Mouse (Mus musculus) embryonic facial prominence, embryonic 10.5 days (tissue): ENCODE measurements around the gene Asb4. TPM values are rescaled to one million over a fixed set of nuclear protein-coding genes. Genes with fewer than 3 reads are reported as not detected.

ENCODE experiments used
- DNase-seq: peaks from one replicate; pipeline ENCODE4 v3.0.0-alpha.2; 2017; ENCODE audit warnings: low spot score
- H3K27ac ChIP-seq: fragments of 300-500 bp; sonication (generic); replicated peaks from 2 replicates; pipeline ENCODE4 v1.5.1; 2016; ENCODE audit warnings: mild to moderate bottlenecking
- H3K27me3 ChIP-seq: fragments of 300-500 bp; sonication (generic); replicated peaks from 2 replicates; pipeline ENCODE4 v1.6.1; 2016; ENCODE audit warnings: low read depth, mild to moderate bottlenecking; ENCODE audit not compliant: poor library complexity, severe bottlenecking
- H3K36me3 ChIP-seq: fragments of 300-500 bp; sonication (generic); replicated peaks from 2 replicates; pipeline ENCODE4 v1.6.1; 2016; ENCODE audit warnings: mild to moderate bottlenecking, moderate library complexity
- H3K4me1 ChIP-seq: fragments of 300-500 bp; sonication (generic); 2 replicates; pipeline ENCODE4 v1.6.1; 2016
- H3K4me3 ChIP-seq: fragments of 300-500 bp; sonication (generic); 2 replicates; pipeline ENCODE4 v1.5.1; 2016; ENCODE audit warnings: mild to moderate bottlenecking, moderate library complexity
- H3K9me3 ChIP-seq: fragments of 300-500 bp; sonication (generic); 2 replicates; pipeline ENCODE4 v1.6.1; 2016; ENCODE audit warnings: mild to moderate bottlenecking
- WGBS: fragments of 180-500 bp; shearing (Covaris S2); methylation state at CpG from one replicate; pipeline ENCODE4 v1.1.7; 2016; 5-methylcytosine and 5-hydroxymethylcytosine counted together
- polyA plus RNA-seq: library from polyadenylated mRNA; unstranded; fragments of >200 nt; fragmentation: Nextera tagmentation; extraction: Ambion mirVana; gene quantifications from 2 replicates; pipeline ENCODE4 v1.2.1, GENCODE M21; 2016

The Asb4 gene
- polyA plus RNA-seq, 1 experiment from 2014 or later = 70.1 TPM

DNA sequence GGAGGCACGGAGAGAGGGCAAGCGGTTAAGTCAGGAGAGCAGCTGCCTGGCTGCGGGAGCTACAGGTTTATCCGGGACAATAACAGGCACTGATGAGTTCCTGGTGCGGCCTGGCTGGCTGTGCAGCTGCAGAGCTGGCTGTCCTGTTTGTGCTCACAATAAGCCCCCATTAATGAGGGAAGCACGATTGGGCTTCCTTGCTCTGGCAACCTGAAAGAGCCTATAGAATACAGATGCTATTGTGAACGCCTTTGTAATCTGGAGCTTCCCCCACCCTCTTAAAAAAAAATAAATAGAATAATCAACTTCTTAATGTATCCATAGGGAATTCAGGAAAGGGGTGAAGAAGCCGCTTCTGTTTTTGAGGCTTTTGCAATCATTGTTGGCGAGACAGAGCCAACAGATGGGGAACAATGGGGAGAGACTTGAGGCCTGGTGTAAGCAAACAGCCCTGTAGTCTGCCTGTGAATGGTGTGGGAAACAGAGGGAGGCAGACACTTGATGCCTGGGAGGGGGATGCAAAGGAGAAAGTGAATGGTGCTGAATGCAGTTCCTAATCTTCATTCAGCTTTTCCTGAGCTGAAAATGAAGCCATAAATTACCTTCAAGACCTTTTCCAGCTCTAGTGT lies 2.4 kb upstream of the Asb4 start:
- peaks cover 63% of the 10 kb centered on the region for H3K4me1 ChIP-seq
- no peaks in the 10 kb centered on the region for H3K9me3 ChIP-seq
- 7% methylated on average over 9 of the region's 9 CpGs for WGBS

DNA sequence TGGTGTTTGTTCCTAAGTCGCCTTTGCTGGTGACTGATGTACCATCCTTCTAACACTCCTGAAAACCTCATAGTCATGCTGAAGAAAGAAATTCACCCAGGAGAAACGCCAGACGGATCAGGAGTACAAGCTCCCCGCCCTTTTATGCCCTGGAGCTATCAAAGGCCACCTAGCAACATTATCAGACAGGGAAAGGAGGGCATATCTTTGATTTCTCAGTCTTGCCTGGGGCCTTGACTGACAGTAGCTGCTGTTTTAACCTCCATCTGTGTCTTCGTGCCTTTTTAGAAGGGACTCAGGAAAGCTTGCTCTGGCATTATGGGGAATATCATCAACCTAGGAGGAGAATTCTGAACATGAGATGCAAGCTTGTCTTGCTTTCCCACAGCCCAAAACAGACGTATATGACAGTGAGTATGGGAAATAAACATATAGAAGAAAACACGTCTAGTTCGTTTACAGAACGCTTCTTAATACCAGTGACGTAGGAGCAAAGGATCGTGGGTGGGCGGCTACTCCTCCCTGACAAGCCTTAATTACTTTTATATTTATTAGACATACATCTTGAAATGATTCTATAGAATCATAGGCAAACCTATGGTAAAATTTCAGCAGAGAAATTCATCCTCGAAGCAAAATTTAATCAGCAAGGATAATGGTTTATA lies 1.1 kb upstream of the Asb4 start:
- DNase-seq = no peak
- peak overlapping the region; percentile 86 for H3K27ac ChIP-seq
- H3K4me3 ChIP-seq = no peak overlapping the region
- 42% methylated on average over 13 of the region's 13 CpGs for WGBS
- no peaks in the 10 kb centered on the region for H3K27me3 ChIP-seq
- no peaks in the 10 kb centered on the region for H3K9me3 ChIP-seq
- H3K36me3 ChIP-seq = no peaks in the 10 kb centered on the region
- peaks cover 63% of the 10 kb centered on the region for H3K4me1 ChIP-seq

More for the DNA sequence above, 2.4 kb upstream of the Asb4 start:
- Histone ChIP-seq H3K4me3 (peak overlapping the region; percentile 39), H3K36me3 (no peaks in the 10 kb centered on the region), H3K27ac (peak overlapping the region; percentile 86), H3K27me3 (no peaks in the 10 kb centered on the region)
- DNase-seq = peak; percentile 80

DNA sequence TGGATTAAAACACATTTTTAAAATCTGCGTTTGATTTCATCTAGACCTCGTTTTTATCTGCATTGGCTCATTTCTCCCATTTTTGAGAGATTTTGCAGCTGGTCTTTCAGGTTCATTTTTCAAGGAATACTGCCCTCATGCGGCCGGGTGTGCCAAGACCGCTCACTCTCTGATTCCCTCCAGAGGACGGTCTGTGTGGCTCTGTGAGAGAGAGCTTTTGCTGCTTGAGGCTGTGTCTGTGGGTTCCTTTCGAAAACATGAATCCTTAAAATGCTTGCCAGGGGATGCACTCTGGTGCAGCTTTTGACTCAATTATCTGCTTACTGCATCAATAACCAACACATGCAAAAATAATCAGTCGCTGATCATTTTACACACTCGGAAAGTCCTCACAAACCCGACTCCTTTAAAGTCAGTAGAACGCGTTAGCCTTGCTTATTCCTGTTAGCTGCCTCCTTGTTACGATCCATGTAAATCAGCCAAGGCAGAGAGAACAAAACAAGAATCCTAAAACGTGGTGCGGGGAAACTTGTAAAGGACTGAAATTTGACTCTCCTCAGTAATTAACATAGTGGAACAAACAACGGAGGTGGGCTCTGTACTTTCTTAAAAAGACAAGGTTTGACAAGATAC lies 487 bp upstream of the Asb4 start:
- Histone ChIP-seq H3K4me3 (peak overlapping the region; percentile 50), H3K27me3 (no peaks in the 10 kb centered on the region), H3K36me3 (no peaks in the 10 kb centered on the region), H3K27ac (peak overlapping the region; percentile 86), H3K4me1 (peaks cover 63% of the 10 kb centered on the region), H3K9me3 (no peaks in the 10 kb centered on the region)
- 2% methylated on average over 16 of the region's 16 CpGs for WGBS
- peak; percentile 88 for DNase-seq

DNA sequence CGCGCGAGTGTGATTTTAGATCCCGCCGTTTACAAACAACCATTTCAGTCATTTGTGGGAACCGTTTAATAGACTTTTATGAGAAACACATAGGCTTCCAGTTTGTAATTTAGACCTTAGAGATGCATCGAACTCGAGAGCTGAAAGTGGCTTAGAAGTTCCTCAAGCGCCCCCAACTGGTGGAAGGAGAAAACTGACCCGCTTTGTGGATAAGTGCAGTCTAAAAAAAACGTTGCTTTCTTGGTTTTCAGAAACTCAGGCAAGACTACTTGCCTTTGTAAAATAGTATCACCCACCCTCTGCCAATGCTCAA lies 948 bp downstream of the Asb4 start:
- 1% methylated on average over 11 of the region's 11 CpGs for WGBS
- Histone ChIP-seq H3K4me1 (peaks cover 62% of the 10 kb centered on the region), H3K4me3 (peak overlapping the region; percentile 50)

DNA sequence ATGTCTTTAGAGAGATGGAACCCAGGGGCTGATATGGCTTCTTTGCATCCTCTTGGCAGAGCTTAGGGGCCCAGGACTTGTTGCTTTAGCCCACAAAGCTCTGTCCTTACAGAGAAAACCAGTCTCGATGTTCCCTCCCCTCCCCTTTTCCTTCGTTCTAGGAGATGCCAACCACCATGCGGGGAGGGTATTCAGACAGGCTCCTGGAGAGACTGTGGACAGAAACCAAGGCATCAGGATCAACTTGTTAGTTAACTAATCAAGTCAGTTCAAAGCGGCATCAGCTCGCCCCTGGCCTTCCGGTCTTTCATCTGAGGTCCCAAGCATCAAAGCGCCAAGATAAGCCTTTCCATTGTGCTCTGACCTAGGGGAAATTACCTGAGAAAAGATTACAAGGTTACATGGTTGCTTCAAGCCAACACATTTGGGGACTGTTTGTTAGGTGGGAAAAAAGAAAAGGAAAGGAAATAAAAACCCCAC lies 2.0 kb downstream of the Asb4 start:
- Histone ChIP-seq H3K4me3 (no peak overlapping the region), H3K36me3 (no peaks in the 10 kb centered on the region), H3K27ac (peak overlapping the region; percentile 67), H3K27me3 (no peaks in the 10 kb centered on the region), H3K9me3 (no peaks in the 10 kb centered on the region), H3K4me1 (peaks cover 61% of the 10 kb centered on the region)
- DNase-seq = peak; percentile 19
- 11% methylated on average over 7 of the region's 7 CpGs for WGBS

More for the DNA sequence above, 948 bp downstream of the Asb4 start:
- H3K27ac ChIP-seq = peak overlapping the region; percentile 86
- H3K36me3 ChIP-seq = no peaks in the 10 kb centered on the region
- no peaks in the 10 kb centered on the region for H3K9me3 ChIP-seq
- DNase-seq = peak; percentile 81
- H3K27me3 ChIP-seq = no peaks in the 10 kb centered on the region

DNA sequence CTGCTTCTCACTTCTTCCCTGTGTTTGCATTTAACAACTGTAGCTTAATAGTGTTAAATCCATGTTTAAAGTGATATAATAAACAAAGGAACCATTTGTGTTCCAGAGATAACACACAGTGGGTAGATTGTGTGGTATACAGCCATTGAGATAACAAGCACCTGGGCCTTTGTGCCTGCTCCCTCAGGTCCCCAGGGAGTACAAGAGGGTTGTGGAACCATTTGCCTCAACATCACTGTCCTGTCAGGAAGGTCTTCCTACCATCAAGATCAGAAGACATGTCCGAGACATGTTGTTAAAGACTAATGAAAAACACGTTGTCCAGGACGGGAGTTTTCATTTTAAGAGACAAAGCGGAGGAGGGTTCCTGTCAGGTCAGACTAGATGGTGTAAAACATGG lies 3.3 kb downstream of the Asb4 start:
- 77% methylated on average over 4 of the region's 4 CpGs for WGBS
- H3K4me3 ChIP-seq = no peak overlapping the region
- H3K27ac ChIP-seq = no peak overlapping the region; the same call in 1 of the 2 replicates
- no peaks in the 10 kb centered on the region for H3K9me3 ChIP-seq
- no peaks in the 10 kb centered on the region for H3K36me3 ChIP-seq
- H3K27me3 ChIP-seq = no peaks in the 10 kb centered on the region
- no peak for DNase-seq
- peaks cover 57% of the 10 kb centered on the region for H3K4me1 ChIP-seq

DNA sequence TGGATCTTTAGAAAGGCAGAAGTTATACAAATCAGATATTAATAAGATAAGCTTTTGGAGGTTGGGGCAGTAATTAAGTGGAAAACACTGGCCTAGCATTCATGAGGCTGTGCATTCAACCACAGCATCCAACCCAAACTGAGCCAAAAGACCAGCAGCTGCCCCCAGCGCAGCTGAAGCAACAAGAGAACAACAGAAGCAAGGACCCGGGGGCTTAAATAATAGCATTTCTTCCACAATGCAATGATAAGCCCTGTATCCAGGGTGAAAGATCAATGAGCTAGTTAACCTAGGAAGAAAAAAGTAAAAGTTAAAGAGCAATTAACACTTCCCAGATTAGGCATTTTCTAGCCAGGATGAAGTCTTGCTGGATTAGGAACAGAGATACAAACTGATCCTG lies 4.2 kb downstream of the Asb4 start:
- Histone ChIP-seq H3K36me3 (no peaks in the 10 kb centered on the region), H3K4me3 (no peak overlapping the region), H3K27me3 (no peaks in the 10 kb centered on the region), H3K27ac (no peak overlapping the region), H3K4me1 (peaks cover 53% of the 10 kb centered on the region), H3K9me3 (no peaks in the 10 kb centered on the region)
- WGBS = 49% methylated on average over 2 of the region's 2 CpGs
- no peak for DNase-seq

DNA sequence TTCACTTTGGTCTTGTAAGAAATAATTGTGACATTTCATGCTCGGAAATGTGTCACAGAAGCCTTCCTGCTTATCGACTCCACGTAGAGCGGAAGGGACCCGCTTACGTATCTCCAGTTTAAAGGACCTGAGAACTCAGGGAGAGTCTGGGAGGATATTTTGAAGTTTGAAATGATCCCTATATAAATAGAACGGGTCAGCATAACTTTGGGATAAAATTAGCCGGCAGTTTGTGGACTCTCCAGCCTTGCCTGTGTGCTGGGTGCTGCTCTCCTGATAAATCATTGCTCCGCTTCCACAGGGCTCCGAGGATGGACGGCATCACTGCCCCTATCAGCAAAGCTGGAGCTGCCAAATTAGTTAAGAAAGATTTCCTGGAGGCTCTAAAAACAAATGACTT lies 7.1 kb downstream of the Asb4 start:
- 14% methylated on average over 11 of the region's 11 CpGs for WGBS
- DNase-seq = peak; percentile 39
- Histone ChIP-seq H3K9me3 (no peaks in the 10 kb centered on the region), H3K27ac (peak overlapping the region; percentile 81), H3K4me3 (peak overlapping the region; percentile 54), H3K27me3 (no peaks in the 10 kb centered on the region), H3K36me3 (no peaks in the 10 kb centered on the region), H3K4me1 (peaks cover 48% of the 10 kb centered on the region)

DNA sequence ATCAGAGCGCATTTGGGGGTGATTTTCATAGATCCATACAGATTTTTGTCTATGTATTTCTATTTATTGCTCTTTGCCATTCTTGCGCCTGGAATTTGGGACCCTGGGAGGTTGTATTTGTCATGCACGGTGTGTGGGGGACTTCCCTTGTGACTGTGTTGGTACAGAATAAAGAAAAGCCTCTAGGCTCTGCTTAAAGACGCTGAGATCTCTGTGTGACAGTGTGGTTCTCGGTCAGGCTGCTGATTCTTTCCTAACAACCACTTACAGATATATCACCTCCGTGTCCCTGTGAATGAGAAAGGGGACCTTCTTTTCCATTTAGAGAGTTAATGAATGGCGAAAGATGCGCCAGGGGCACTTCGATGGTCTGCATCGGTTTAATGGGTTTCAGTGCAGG lies 7.8 kb downstream of the Asb4 start:
- WGBS = 11% methylated on average over 10 of the region's 10 CpGs
- Histone ChIP-seq H3K9me3 (no peaks in the 10 kb centered on the region), H3K4me3 (peak overlapping the region; percentile 54), H3K27me3 (no peaks in the 10 kb centered on the region), H3K36me3 (no peaks in the 10 kb centered on the region), H3K4me1 (peaks cover 45% of the 10 kb centered on the region), H3K27ac (peak overlapping the region; percentile 81)
- no peak for DNase-seq

DNA sequence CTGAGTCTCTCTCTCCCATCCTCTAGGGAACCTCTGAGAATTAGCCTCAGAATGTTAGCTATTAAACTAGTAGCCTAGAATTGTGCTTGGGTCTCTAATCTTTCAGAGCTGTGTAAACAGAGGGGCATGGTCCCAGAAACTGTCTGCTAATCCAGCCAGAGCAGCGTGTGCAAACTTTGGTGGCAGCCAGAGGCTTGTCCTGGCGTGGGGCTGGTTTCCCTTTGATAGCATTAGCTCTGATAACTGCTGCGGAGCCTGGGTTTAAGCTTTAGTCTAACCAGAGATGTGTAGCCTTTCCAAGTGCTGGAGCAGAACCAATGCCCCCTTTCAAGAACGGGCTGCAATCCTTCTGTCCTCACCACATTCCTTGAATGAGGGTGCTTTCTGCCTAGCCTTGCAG lies 11.8 kb downstream of the Asb4 start:
- H3K4me1 ChIP-seq = peaks cover 38% of the 10 kb centered on the region
- DNase-seq = peak; percentile 52

DNA sequence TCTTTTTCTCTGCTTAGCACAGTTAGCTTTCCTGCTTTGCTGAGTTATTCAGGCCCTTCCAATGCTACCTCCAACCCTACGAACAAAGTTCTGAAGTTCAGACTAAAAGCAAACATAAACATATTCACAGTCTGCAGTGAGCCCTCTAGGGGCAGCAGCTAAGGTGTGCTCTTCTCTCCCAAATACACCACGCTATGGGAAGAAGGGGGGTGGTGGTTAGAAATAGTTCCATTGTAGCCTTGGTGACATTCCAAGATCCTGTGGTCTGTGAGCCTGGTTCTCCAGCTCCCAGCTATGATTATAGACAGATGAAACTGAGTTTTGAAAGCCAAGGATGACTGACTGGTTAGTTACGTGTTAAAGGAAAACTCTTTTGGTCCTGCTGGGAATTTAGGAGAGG lies 13.6 kb downstream of the Asb4 start:
- Histone ChIP-seq H3K27ac (no peak overlapping the region), H3K36me3 (peaks cover 7% of the 10 kb centered on the region; the same call in 1 of the 2 replicates), H3K27me3 (no peaks in the 10 kb centered on the region), H3K4me1 (peaks cover 26% of the 10 kb centered on the region), H3K9me3 (no peaks in the 10 kb centered on the region), H3K4me3 (no peak overlapping the region)
- WGBS = 69% methylated on average over 3 of the region's 3 CpGs
- no peak for DNase-seq

More for the DNA sequence above, 11.8 kb downstream of the Asb4 start:
- H3K4me3 ChIP-seq = 0 out of 2 replicates have a peak overlapping the region, but pooled peaks have one; percentile 6
- H3K36me3 ChIP-seq = peaks cover 7% of the 10 kb centered on the region; the same call in 1 of the 2 replicates
- 14% methylated on average over 4 of the region's 4 CpGs for WGBS
- no peaks in the 10 kb centered on the region for H3K9me3 ChIP-seq
- peak overlapping the region; percentile 70 for H3K27ac ChIP-seq
- H3K27me3 ChIP-seq = no peaks in the 10 kb centered on the region

DNA sequence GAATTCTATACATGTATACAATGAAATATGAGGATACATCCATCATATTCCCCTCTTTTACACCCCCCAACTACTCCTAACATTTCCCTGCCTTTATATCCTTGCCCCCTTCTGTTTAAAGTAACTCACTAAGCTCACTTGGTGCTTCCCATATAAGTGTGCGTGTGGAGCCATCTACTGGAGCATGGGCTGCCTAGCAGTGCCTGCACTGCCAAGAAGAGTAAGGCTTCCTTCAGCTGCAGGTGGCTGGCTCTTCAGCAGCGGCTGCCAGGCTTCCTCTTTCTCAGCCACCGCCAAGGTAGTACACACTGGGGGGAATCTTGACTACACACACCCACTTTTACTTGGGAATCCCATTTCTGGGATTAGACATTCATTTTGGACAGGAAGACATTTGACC lies 18.2 kb downstream of the Asb4 start:
- Histone ChIP-seq H3K27ac (no peak overlapping the region), H3K36me3 (peaks cover 7% of the 10 kb centered on the region; the same call in 1 of the 2 replicates), H3K4me1 (peaks cover 13% of the 10 kb centered on the region), H3K27me3 (no peaks in the 10 kb centered on the region), H3K9me3 (no peaks in the 10 kb centered on the region), H3K4me3 (no peak overlapping the region)
- 11% methylated on average over 3 of the region's 3 CpGs for WGBS
- DNase-seq = peak; percentile 70
